Mouse (Mus musculus) ES-Bruce4 (cell line): ENCODE measurements around the gene Gak.

ENCODE experiments used
- CTCF ChIP-seq: IDR thresholded peaks from one replicate; pipeline ENCODE4 v1.8.1; 2011; ENCODE audit warnings: low read depth, low read length
- EP300 ChIP-seq: IDR thresholded peaks from 2 replicates; pipeline ENCODE4 v1.6.1; 2011; ENCODE audit warnings: low read depth, low read length; ENCODE audit not compliant: insufficient read depth
- POLR2A ChIP-seq: IDR thresholded peaks from one replicate; pipeline ENCODE4 v1.8.1; 2011; ENCODE audit warnings: low read length; ENCODE audit not compliant: insufficient read depth

DNA sequence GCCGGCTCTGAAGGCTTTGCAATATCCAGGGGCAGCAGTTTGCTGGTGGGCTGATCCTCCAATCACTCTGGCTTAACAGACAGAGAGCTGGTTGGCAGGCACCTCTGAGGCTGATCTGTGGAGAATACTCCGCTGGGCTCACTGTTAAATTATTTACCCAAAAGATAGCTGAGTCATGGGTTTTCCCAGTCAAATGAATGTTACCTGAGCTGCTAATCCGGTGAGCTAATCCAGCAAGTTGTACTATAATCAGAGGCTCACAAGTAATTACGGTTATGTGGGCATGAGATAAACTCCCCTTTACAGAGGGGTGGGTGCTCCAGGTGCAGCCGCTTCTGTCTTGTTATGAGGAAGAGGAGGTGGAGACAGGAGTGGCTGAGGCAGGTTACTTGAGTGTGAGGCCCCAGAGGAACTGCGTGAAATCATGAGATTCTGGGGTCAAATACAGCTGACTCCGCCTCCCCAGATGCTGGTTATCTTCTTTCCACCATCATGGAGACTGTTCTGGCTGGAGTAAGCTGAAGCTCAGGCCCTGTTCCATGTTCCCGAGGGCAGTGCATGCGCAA lies 45.8 kb upstream of the Gak start, which contains the start of gene Slc26a1:
- TF ChIP-seq EP300 (no peak), CTCF (no peak), POLR2A (no peak)
